Mouse (Mus musculus): ENCODE results near the gene Stk10. TPM values are rescaled to one million over a fixed set of nuclear protein-coding genes. Genes with fewer than 3 reads are reported as not detected.

Stk10 gene
- total RNA-seq, 4 experiments from 2014 or later, result 9.3 to 15.3 (median 12.2) TPM

DNA sequence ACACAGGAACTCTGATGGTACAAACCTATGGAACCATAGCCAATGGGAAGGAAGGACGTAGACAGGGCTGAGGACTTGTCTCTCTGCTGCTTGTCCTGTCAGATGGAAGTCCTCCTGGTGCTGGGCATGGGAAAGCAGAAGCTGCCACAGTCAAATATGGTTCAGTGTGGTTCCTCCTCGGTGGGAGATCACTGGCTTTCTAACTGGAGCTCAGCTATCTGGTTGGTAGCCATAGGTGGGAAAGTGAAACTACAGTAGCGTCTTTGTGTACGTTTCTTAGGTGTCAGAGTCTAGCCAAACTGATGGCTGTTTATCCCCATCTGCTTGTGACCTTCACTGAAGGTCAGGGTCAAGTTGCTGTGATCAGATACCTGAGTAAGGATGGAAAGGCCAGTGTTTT is 138.4 kb downstream of the Stk10 start:
- DNase-seq (ENCODE audit: low spot score in 2 of 2), result no peak

Other genes starting within 250 kb of the Stk10 start
- gene Hba-a1, start 249.8 kb upstream of the Stk10 start, total RNA-seq (2022), result 100 to 1,000 TPM; 157 to 300 (median 205) TPM
- gene Hbq1b, start 246.3 kb upstream of the Stk10 start, total RNA-seq (2022), result 1 to 10 TPM in 2 of 4 experiments, not detected in 2; 1.1 to 2.5 TPM
- 100 to 1,000 TPM; 122 to 263 (median 165) TPM for gene Hba-a2, start 236.8 kb upstream of the Stk10 start, total RNA-seq (2022)
- 1 to 10 TPM in 1 of 4 experiments, under 1 TPM in 2, not detected in 1; 0.89 to 3.5 (median 0.91) TPM for gene Hbq1a, start 233.2 kb upstream of the Stk10 start, total RNA-seq (2022)
- 10 to 100 TPM; 12.8 to 13.8 (median 13.2) TPM for gene Sh3pxd2b, start 185.5 kb upstream of the Stk10 start, total RNA-seq (2022)
- gene Ubtd2, start 77.9 kb upstream of the Stk10 start, total RNA-seq (2022), result 10 to 100 TPM; 26.3 to 28.8 (median 28.3) TPM
- 1 to 10 TPM in 3 of 4 experiments, under 1 TPM in 1; 0.54 to 2.2 (median 1.5) TPM for gene Efcab9, start 1.2 kb upstream of the Stk10 start, total RNA-seq (2022)
- 100 to 1,000 TPM; 132 to 150 (median 135) TPM for gene Fbxw11, start 109.4 kb downstream of the Stk10 start, total RNA-seq (2022)

Data from layer of hippocampus, adult 8-10 months (tissue).